Mouse (Mus musculus): ENCODE data around the gene Ankrd50.

DNA sequence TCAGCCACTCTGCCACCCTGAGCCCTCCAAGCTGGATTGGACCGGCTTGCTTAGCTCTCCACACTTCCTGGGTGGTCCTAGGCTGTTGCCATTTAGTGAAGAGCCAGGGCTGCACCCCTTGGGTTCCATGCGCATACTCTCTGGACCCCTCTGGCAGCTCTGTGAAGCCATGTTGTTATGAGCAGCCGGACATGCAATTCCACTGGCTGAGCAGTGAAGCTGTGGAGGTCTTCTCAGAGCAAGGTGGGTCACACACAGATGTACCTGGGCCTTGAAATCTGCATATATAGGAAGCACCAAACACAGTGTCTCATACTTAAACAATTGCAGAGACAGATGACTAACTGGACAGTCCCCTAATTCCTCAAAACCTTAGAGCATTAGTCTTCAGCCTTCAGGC is 64.7 kb downstream of the Ankrd50 start:
- TF ChIP-seq EP300 (optimal IDR thresholded peaks at IDR 0.05) (no peak), CTCF (IDR thresholded peaks at IDR 0.05; ENCODE audit: low read depth) (no peak)
